Mouse (Mus musculus): ENCODE measurements around the gene Dph2. TPM values are rescaled to one million over a fixed set of nuclear protein-coding genes. Genes with fewer than 3 reads are reported as not detected.

The Dph2 gene
- polyA plus RNA-seq, 1 experiment, result 16.6 TPM

GRCm38 (mm10) chr4:117893376-117893775 lies 1.5 kb upstream of the Dph2 start:
- no peak overlapping the region for H3K4me3 ChIP-seq (replicated peaks; ENCODE audit: insufficient read depth, low read depth, low read length)
- WGBS, result 43% methylated on average over 9 of the region's 9 CpGs
- no peak for TF ChIP-seq POLR2A (IDR thresholded peaks at IDR 0.05; ENCODE audit: borderline replicate concordance, insufficient read depth, low read length)
- TF ChIP-seq CTCF (IDR thresholded peaks at IDR 0.05; ENCODE audit: borderline replicate concordance, insufficient read depth, low read depth, low read length), result no peak
- H3K27ac ChIP-seq (ENCODE audit: insufficient read depth, low read length), result 0 out of 2 replicates have a peak overlapping the region, but pooled peaks have one; percentile 26
- no peaks in the 10 kb centered on the region for H3K27me3 ChIP-seq (ENCODE audit: control insufficient read depth, insufficient read depth, low read length)
- DNase-seq, result no peak
- peaks cover 39% of the 10 kb centered on the region for H3K4me1 ChIP-seq (ENCODE audit: control insufficient read depth, insufficient read depth, low read length)

DNA sequence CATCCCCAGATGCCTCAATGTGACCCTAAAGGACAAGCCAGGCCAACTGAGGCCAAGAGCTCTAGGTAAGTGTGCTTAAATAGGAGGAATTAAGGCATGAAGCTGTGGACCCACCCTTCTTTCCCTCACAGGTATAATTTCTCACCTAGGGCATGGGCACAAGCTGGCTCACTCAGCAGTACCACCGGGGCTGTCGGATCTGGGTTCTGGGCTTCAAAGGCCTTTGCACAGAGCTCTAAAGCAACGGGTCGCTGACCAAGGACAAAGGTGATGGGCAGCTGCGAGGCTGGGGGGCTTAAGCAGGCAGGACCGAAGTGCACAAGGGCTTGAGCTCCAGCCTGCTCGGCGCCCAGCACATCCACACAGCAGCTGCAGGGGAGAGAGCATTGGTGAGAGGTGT lies 1.1 kb downstream of the Dph2 start:
- TF ChIP-seq CTCF (IDR thresholded peaks at IDR 0.05; ENCODE audit: borderline replicate concordance, insufficient read depth, low read depth, low read length), result no peak
- no peak for TF ChIP-seq POLR2A (IDR thresholded peaks at IDR 0.05; ENCODE audit: borderline replicate concordance, insufficient read depth, low read length)
- Histone ChIP-seq H3K27me3 (ENCODE audit: control insufficient read depth, insufficient read depth, low read length) (no peaks in the 10 kb centered on the region), H3K4me3 (replicated peaks; ENCODE audit: insufficient read depth, low read depth, low read length) (no peak overlapping the region), H3K27ac (ENCODE audit: insufficient read depth, low read length) (no peak overlapping the region), H3K4me1 (ENCODE audit: control insufficient read depth, insufficient read depth, low read length) (peaks cover 28% of the 10 kb centered on the region)
- DNase-seq, result no peak
- 51% methylated on average over 8 of the region's 8 CpGs for WGBS

- Histone ChIP-seq H3K27me3 (ENCODE audit: control insufficient read depth, insufficient read depth, low read length) (no peaks in the 10 kb centered on the region), H3K27ac (ENCODE audit: insufficient read depth, low read length) (no peak overlapping the region), H3K4me3 (replicated peaks; ENCODE audit: insufficient read depth, low read depth, low read length) (no peak overlapping the region), H3K4me1 (ENCODE audit: control insufficient read depth, insufficient read depth, low read length) (peaks cover 24% of the 10 kb centered on the region)
- TF ChIP-seq POLR2A (IDR thresholded peaks at IDR 0.05; ENCODE audit: borderline replicate concordance, insufficient read depth, low read length) (no peak), CTCF (IDR thresholded peaks at IDR 0.05; ENCODE audit: borderline replicate concordance, insufficient read depth, low read depth, low read length) (no peak)
- whole genome bisulfite sequencing, result 81% methylated on average over 14 of the region's 14 CpGs
- no peak for DNase-seq
Measured at GRCm38 (mm10) chr4:117890031-117890430, 1.8 kb downstream of the Dph2 start.

- DNase-seq, result no peak
- Histone ChIP-seq H3K4me1 (ENCODE audit: control insufficient read depth, insufficient read depth, low read length) (peaks cover 22% of the 10 kb centered on the region), H3K27ac (ENCODE audit: insufficient read depth, low read length) (no peak overlapping the region), H3K4me3 (replicated peaks; ENCODE audit: insufficient read depth, low read depth, low read length) (no peak overlapping the region), H3K27me3 (ENCODE audit: control insufficient read depth, insufficient read depth, low read length) (no peaks in the 10 kb centered on the region)
- TF ChIP-seq POLR2A (IDR thresholded peaks at IDR 0.05; ENCODE audit: borderline replicate concordance, insufficient read depth, low read length) (no peak), CTCF (IDR thresholded peaks at IDR 0.05; ENCODE audit: borderline replicate concordance, insufficient read depth, low read depth, low read length) (no peak)
- WGBS, result 91% methylated on average over 15 of the region's 15 CpGs
Measured at GRCm38 (mm10) chr4:117889471-117889870, 2.4 kb downstream of the Dph2 start.

DNA sequence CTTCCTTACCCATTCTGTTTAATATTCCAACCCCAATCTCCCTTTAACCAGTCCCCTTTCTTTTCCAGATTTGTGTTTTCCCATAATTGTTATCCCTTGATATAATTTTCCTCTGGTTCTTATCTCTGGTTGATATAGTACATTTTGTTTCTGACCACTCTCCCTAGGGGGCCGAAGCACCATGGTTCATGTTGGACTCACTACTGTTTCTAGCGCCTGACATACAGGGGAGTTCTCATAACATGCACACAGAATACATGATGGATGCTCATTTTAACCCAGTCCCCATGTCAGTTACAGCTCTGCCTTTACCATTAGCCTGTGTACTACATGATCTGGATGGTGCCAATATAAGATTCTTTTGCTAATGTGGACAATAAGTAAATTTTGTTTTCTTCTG lies 3.9 kb downstream of the Dph2 start:
- DNase-seq, result no peak
- Histone ChIP-seq H3K4me1 (ENCODE audit: control insufficient read depth, insufficient read depth, low read length) (peaks cover 22% of the 10 kb centered on the region), H3K4me3 (replicated peaks; ENCODE audit: insufficient read depth, low read depth, low read length) (no peak overlapping the region), H3K27ac (ENCODE audit: insufficient read depth, low read length) (no peak overlapping the region), H3K27me3 (ENCODE audit: control insufficient read depth, insufficient read depth, low read length) (no peaks in the 10 kb centered on the region)
- WGBS, result 75% methylated on average over 2 of the region's 2 CpGs
- TF ChIP-seq POLR2A (IDR thresholded peaks at IDR 0.05; ENCODE audit: borderline replicate concordance, insufficient read depth, low read length), result no peak
- no peak for TF ChIP-seq CTCF (IDR thresholded peaks at IDR 0.05; ENCODE audit: borderline replicate concordance, insufficient read depth, low read depth, low read length)

- Histone ChIP-seq H3K27me3 (ENCODE audit: control insufficient read depth, insufficient read depth, low read length) (no peaks in the 10 kb centered on the region), H3K4me1 (ENCODE audit: control insufficient read depth, insufficient read depth, low read length) (peaks cover 22% of the 10 kb centered on the region), H3K27ac (ENCODE audit: insufficient read depth, low read length) (peak within 1 kb of the TSS; percentile 49; the same call in 1 of the 2 replicates), H3K4me3 (replicated peaks; ENCODE audit: insufficient read depth, low read depth, low read length) (peak within 1 kb of the TSS; percentile 93)
- TF ChIP-seq POLR2A (IDR thresholded peaks at IDR 0.05; ENCODE audit: borderline replicate concordance, insufficient read depth, low read length) (peak; percentile 88), CTCF (IDR thresholded peaks at IDR 0.05; ENCODE audit: borderline replicate concordance, insufficient read depth, low read depth, low read length) (no peak)
- WGBS, result under 1% methylated on average over 37 of the region's 37 CpGs
- peak; percentile 96 for DNase-seq
Measured at GRCm38 (mm10) chr4:117887133-117887532, 4.7 kb downstream of the Dph2 start, which contains the start of gene Atp6v0b. Gene Atp6v0b (minus strand): TSS chr4:117887333.

DNA sequence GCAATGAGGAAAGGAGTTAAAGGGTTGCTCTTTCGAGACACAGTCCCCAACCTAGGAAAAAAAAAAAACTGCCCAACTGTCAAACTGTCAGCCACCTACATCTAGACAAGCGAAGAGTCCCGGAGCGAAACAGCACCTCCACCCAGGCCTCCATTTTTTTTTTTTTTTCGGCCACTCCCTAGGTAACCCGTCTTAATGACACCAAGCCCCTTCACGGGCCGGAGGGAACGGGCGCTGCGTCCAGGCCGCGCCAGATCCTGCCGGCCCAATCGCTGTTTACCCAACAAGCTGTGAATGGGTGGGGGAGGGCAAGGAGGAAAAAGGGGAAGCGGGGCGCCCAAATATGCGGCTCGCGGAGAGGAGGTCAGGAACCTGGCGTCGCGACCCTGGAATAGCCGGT lies 5.2 kb downstream of the Dph2 start:
- Histone ChIP-seq H3K4me1 (ENCODE audit: control insufficient read depth, insufficient read depth, low read length) (peaks cover 22% of the 10 kb centered on the region), H3K27me3 (ENCODE audit: control insufficient read depth, insufficient read depth, low read length) (no peaks in the 10 kb centered on the region), H3K27ac (ENCODE audit: insufficient read depth, low read length) (peak overlapping the region; percentile 49; the same call in 1 of the 2 replicates), H3K4me3 (replicated peaks; ENCODE audit: insufficient read depth, low read depth, low read length) (peak overlapping the region; percentile 93)
- DNase-seq, result no peak
- TF ChIP-seq POLR2A (IDR thresholded peaks at IDR 0.05; ENCODE audit: borderline replicate concordance, insufficient read depth, low read length), result no peak
- TF ChIP-seq CTCF (IDR thresholded peaks at IDR 0.05; ENCODE audit: borderline replicate concordance, insufficient read depth, low read depth, low read length), result no peak
- under 1% methylated on average over 24 of the region's 24 CpGs for WGBS

DNA sequence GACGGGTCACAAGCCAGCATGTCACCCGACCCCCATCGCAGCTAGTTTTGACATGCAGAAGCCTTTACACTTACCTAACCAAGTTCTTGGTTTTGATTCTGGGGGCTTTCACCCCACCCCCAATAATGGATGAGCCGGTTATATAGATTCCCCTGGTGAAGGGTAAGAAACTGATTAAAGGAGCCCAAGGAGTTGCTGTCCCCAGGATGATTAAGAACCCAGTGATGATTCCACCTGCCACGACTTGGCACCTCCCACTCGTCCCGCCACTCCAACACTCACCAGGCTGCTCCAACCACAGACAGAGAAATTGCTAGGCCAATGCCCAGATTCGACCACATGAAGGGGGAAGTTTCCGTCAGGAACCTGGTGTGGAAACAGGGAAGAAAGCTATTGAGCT lies 5.8 kb downstream of the Dph2 start:
- Histone ChIP-seq H3K27ac (ENCODE audit: insufficient read depth, low read length) (no peak overlapping the region), H3K27me3 (ENCODE audit: control insufficient read depth, insufficient read depth, low read length) (no peaks in the 10 kb centered on the region), H3K4me3 (replicated peaks; ENCODE audit: insufficient read depth, low read depth, low read length) (peak overlapping the region; percentile 93), H3K4me1 (ENCODE audit: control insufficient read depth, insufficient read depth, low read length) (peaks cover 19% of the 10 kb centered on the region)
- DNase-seq, result no peak
- WGBS, result 56% methylated on average over 9 of the region's 9 CpGs
- no peak for TF ChIP-seq CTCF (IDR thresholded peaks at IDR 0.05; ENCODE audit: borderline replicate concordance, insufficient read depth, low read depth, low read length)
- no peak for TF ChIP-seq POLR2A (IDR thresholded peaks at IDR 0.05; ENCODE audit: borderline replicate concordance, insufficient read depth, low read length)
